Comparison of ENCODE assay signal across 9 mouse cellular contexts in the genomic region with DNA sequence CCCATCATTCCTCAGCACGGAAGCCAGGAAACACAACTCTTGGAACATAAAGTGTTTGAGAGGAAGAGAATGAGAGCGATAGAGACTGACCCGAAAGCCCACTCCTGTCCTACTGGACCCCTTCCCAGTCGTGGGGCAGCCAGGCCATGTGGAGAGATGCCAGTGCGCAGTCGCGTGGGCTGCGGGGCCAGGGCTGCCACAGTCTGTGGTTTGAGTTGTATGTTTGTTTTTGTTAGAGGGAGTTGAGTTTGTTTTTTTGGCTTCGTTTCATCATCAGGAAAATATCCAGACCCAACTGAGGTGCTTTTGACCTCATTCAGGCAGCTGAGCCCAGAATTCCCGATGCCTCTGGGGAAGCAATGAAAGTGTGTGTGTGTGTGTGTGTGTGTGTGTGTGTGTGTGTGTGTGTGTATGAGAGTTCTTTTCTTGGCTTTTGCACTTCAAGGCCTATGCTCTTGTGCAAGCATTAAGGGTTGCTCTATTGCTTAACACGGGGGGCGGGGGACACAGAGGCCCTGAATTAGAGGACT. TPM values are rescaled to one million over a fixed set of nuclear protein-coding genes. Genes with fewer than 3 reads are reported as not detected.
A peak's percentile ranks its signal among the peaks of the same experiment; 100 is the strongest.
DNase-seq lines count a peak whose midpoint lies in the region; ATAC-seq and TF ChIP-seq lines count a peak whose summit lies in the region.
"Had no signal": no experiment of that assay in that cellular context is flagged by ENCODE, and none has a peak within 500 bp of the region (broad histone marks: within the 10 kb centered on the region; RNA-seq: fewer than 3 reads in every experiment).

No protein-coding gene starts in this region.

- H3K4me1 ChIP-seq in hindbrain, postnatal 0 days (ENCODE audit: insufficient read depth, low read length) = 0 out of 2 replicates have a peak, but pooled peaks cover 3% of the 10 kb centered on the region
- no peaks in the 10 kb centered on the region for H3K4me1 ChIP-seq in hindbrain, embryonic 11.5 days (replicated peaks; ENCODE audit: control insufficient read depth, insufficient read depth, low read length)
- 0 out of 2 replicates have a peak, but pooled peaks cover 4% of the 10 kb centered on the region for H3K4me1 ChIP-seq in kidney, postnatal 0 days (replicated peaks; ENCODE audit: insufficient read depth, low read length)
- H3K4me1 ChIP-seq: neural tube, embryonic 12.5 days had no signal

- no peaks in the 10 kb centered on the region for H3K9me3 ChIP-seq in hindbrain, postnatal 0 days (ENCODE audit: low read length)
- H3K9me3 ChIP-seq in hindbrain, embryonic 11.5 days (ENCODE audit: control insufficient read depth, low read length) = no peaks in the 10 kb centered on the region
- H3K9me3 ChIP-seq in kidney, postnatal 0 days (replicated peaks; ENCODE audit: low read length) = no peaks in the 10 kb centered on the region
- H3K9me3 ChIP-seq: neural tube, embryonic 12.5 days had no signal

- H3K4me2 ChIP-seq in hindbrain, postnatal 0 days (ENCODE audit: low read depth, low read length) = no peak overlapping the region
- no peak overlapping the region for H3K4me2 ChIP-seq in hindbrain, embryonic 11.5 days (replicated peaks; ENCODE audit: low read depth, low read length)
- H3K4me2 ChIP-seq in kidney, postnatal 0 days (ENCODE audit: low read length) = peak overlapping the region; percentile 27; the same call in 1 of the 2 replicates
- H3K4me2 ChIP-seq: neural tube, embryonic 12.5 days had no signal

- H3K4me3 ChIP-seq in hindbrain, postnatal 0 days (ENCODE audit: low read length) = no peak overlapping the region
- no peak overlapping the region for H3K4me3 ChIP-seq in hindbrain, embryonic 11.5 days (ENCODE audit: low read depth, low read length)
- H3K4me3 ChIP-seq in kidney, postnatal 0 days (replicated peaks; ENCODE audit: low read depth, low read length) = no peak overlapping the region
- H3K4me3 ChIP-seq: neural tube, embryonic 12.5 days had no signal

- H3K9ac ChIP-seq in hindbrain, postnatal 0 days (replicated peaks; ENCODE audit: low read length) = no peak overlapping the region
- no peak overlapping the region for H3K9ac ChIP-seq in hindbrain, embryonic 11.5 days (ENCODE audit: low read depth, low read length)
- no peak overlapping the region for H3K9ac ChIP-seq in kidney, postnatal 0 days (ENCODE audit: low read depth, low read length)
- H3K9ac ChIP-seq: neural tube, embryonic 12.5 days had no signal

- H3K27ac ChIP-seq in hindbrain, postnatal 0 days = no peak overlapping the region
- H3K27ac ChIP-seq in hindbrain, embryonic 11.5 days (ENCODE audit: low read depth, low read length) = no peak overlapping the region
- peak overlapping the region; percentile 47 for H3K27ac ChIP-seq in kidney, postnatal 0 days
- H3K27ac ChIP-seq: neural tube, embryonic 12.5 days had no signal

- no peaks in the 10 kb centered on the region for H3K27me3 ChIP-seq in hindbrain, postnatal 0 days (ENCODE audit: insufficient read depth, low read length)
- H3K27me3 ChIP-seq in hindbrain, embryonic 11.5 days (ENCODE audit: control insufficient read depth, insufficient read depth, low read length) = no peaks in the 10 kb centered on the region
- no peaks in the 10 kb centered on the region for H3K27me3 ChIP-seq in kidney, postnatal 0 days (ENCODE audit: insufficient read depth, low read length)
- H3K27me3 ChIP-seq: neural tube, embryonic 12.5 days had no signal

- ATAC-seq in hindbrain, postnatal 0 days = no peak
- ATAC-seq in hindbrain, embryonic 11.5 days (ENCODE audit: low FRiP score) = no peak
- ATAC-seq in kidney, postnatal 0 days (replicated peaks; ENCODE audit: low FRiP score, low read depth) = no peak

- DNase-seq in hindbrain, postnatal 0 days (ENCODE audit: low spot score) = peak; percentile 7
- DNase-seq in hindbrain, embryonic 11.5 days (ENCODE audit: low spot score) = no peak
- DNase-seq in gastrocnemius, adult 8-10 months (ENCODE audit: low spot score in 2 of 2) = peak; percentile 18 to 53
- peak; percentile 83 for DNase-seq in kidney, postnatal 0 days (ENCODE audit: low spot score)
- peak; percentile 43 for DNase-seq in ovary, postnatal 10 days (ENCODE audit: low spot score)
- no peak for DNase-seq in left cerebral cortex, adult 11 months (ENCODE audit: low spot score)
- no peak for DNase-seq in embryo, embryonic 11 days
- no peak for DNase-seq in right cerebral cortex, adult 2 months (ENCODE audit: low spot score in 2 of 2)

- 67% methylated on average over 12 of the region's 12 CpGs for WGBS in hindbrain, postnatal 0 days
- 71% methylated on average over 12 of the region's 12 CpGs for WGBS in hindbrain, embryonic 11.5 days
- 30% methylated on average over 12 of the region's 12 CpGs for WGBS in kidney, postnatal 0 days

- no peak for TF ChIP-seq CTCF in hindbrain, postnatal 0 days (IDR thresholded peaks at IDR 0.05; ENCODE audit: low read depth)
- TF ChIP-seq CTCF in kidney, postnatal 0 days (IDR thresholded peaks at IDR 0.05; ENCODE audit: low read depth) = no peak

- H3K36me3 ChIP-seq in hindbrain, postnatal 0 days (ENCODE audit: insufficient read depth, low read length) = no peaks in the 10 kb centered on the region
- H3K36me3 ChIP-seq in hindbrain, embryonic 11.5 days (ENCODE audit: control insufficient read depth, insufficient read depth, low read length) = no peaks in the 10 kb centered on the region
- H3K36me3 ChIP-seq in kidney, postnatal 0 days (ENCODE audit: insufficient read depth, low read length) = no peaks in the 10 kb centered on the region
- H3K36me3 ChIP-seq: neural tube, embryonic 12.5 days had no signal

RNA-seq across cellular contexts. Expression of a gene that starts 42.2 kb away (rescaled TPM):
- total RNA-seq in hindbrain, postnatal 0 days (2014; rRNA removed) = 69.7 and 70.9 TPM in 2 replicates
- 64.0 and 66.1 TPM in 2 replicates for polyA plus RNA-seq in hindbrain, postnatal 0 days (2015; fragmentation: Nextera tagmentation; extraction: Ambion mirVana)
- 78.8 and 82.9 TPM in 2 replicates for polyA plus RNA-seq in hindbrain, embryonic 11.5 days (2014; fragmentation: Nextera tagmentation; extraction: Ambion mirVana)
- 10 to 100 TPM; 10.4 to 14.5 (median 11.7) TPM for total RNA-seq in gastrocnemius, adult 8-10 months (2022)
- polyA plus RNA-seq in kidney, postnatal 0 days (2015; fragmentation: Nextera tagmentation; extraction: Ambion mirVana) = 48.0 and 50.1 TPM in 2 replicates

RNA-seq across cellular contexts. Expression of a gene that starts 42.5 kb away (rescaled TPM):
- total RNA-seq in hindbrain, postnatal 0 days (2014; rRNA removed) = not detected in 2 replicates
- 6.7 TPM in 2 replicates for polyA plus RNA-seq in hindbrain, postnatal 0 days (2015; fragmentation: Nextera tagmentation; extraction: Ambion mirVana)
- 5.9 and 6.3 TPM in 2 replicates for polyA plus RNA-seq in hindbrain, embryonic 11.5 days (2014; fragmentation: Nextera tagmentation; extraction: Ambion mirVana)
- 1 to 10 TPM; 1.5 to 7.1 (median 4.4) TPM for total RNA-seq in gastrocnemius, adult 8-10 months (2022)
- 6.5 and 6.9 TPM in 2 replicates for polyA plus RNA-seq in kidney, postnatal 0 days (2015; fragmentation: Nextera tagmentation; extraction: Ambion mirVana)

Comparison
In these comparisons a context has a peak if more than half of its experiments do, and no peak if none do; other contexts are left out.
1. DNase-seq: peak in hindbrain, postnatal 0 days (single experiment), gastrocnemius, adult 8-10 months (2 of 2), kidney, postnatal 0 days (single experiment) and ovary, postnatal 10 days (single experiment); none in hindbrain, embryonic 11.5 days (single experiment), left cerebral cortex, adult 11 months (single experiment), embryo, embryonic 11 days (single experiment) and right cerebral cortex, adult 2 months (0 of 2).